Mouse (Mus musculus) inflammation-experienced regulatory T-cells (primary cell): ENCODE results near the gene Ercc6l. TPM values are rescaled to one million over a fixed set of nuclear protein-coding genes. Genes with fewer than 3 reads are reported as not detected.

Experiments used
- polyA plus RNA-seq, 2 experiments: library from polyadenylated mRNA; unstranded; fragments of 100-300 nt; shearing (Covaris generic); gene quantifications; one replicate each; pipeline ENCODE4 v1.2.1; 2017

Gene Ercc6l
- polyA plus RNA-seq = 1 to 10 TPM; 2.0 to 2.1 TPM

GRCm38 (mm10) chrX:102156618-102157422 lies at the start of gene Ercc6l:
TSS of gene Ercc6l (minus strand) at chrX:102157091.

GRCm38 (mm10) chrX:102188712-102189497 lies 32.0 kb upstream of the Ercc6l start, which contains the start of gene Rps4x:
TSS of gene Rps4x (minus strand) at chrX:102189394.

DNA sequence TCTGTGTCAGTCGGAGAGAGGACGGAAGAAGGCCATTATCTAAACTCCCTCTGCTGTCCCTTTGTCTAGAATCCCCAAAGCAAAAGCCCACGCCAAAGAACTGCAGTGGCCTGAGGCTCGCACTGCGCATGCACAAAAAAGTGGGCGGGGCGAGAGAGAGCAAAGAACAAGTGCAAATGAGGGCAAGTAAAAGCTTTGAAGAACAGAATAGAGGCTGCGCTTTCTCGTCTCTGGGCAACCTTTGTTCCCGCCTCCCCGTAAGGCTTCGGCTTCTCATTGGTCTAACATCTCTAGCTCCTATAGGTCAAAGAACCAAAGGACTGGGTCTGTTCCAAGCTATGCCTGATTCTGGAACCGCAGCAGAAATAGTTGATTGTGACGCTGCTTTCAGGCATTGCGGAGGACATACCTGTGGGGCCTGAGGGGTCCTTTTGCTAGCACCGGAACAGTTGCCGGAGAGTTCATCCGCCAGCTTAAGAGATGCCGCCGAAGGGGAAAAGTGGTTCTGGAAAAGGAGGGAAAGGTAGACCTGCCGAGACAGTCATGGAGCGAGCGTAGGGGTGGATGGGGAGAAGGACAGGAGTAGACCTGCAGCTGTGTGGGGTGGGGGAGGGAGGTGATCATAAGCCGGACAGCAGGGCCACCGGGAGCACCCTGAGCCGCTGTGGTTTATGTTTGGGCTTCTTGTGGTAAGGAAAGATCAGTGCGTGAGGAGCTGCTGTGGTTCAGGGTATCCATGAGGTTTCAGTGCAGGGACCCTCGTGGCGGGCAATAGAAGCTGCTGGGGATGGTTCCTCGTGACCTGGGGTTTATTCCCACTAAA lies 37.6 kb downstream of the Ercc6l start, which contains the start of gene Pin4:
Gene Pin4 (plus strand): TSS at position 406 of the 823 bp plus-strand sequence.

Other genes starting within 250 kb of the Ercc6l start
- under 1 TPM; 0.32 to 0.71 TPM for gene Rtl5, start 85.8 kb downstream of the Ercc6l start, polyA plus RNA-seq
- 10 to 100 TPM; 15.8 to 26.6 TPM for gene Pin4, start 37.6 kb downstream of the Ercc6l start, polyA plus RNA-seq
- 100 to 1,000 TPM; 661 to 694 TPM for gene Rps4x, start 32.3 kb upstream of the Ercc6l start, polyA plus RNA-seq
- 1 to 10 TPM in 1 of 2 experiments, not detected in 1; 1.3 TPM for gene Cited1, start 95.1 kb upstream of the Ercc6l start, polyA plus RNA-seq